Mouse (Mus musculus) neural tube, embryonic 15.5 days (tissue): ENCODE results near the gene E330017A01Rik. TPM values are rescaled to one million over a fixed set of nuclear protein-coding genes. Genes with fewer than 3 reads are reported as not detected.

Experiments
- ATAC-seq: fragments of 200-750 bp; cut with Nextera tagmentation; 2 replicates; pipeline ENCODE4 v1.8.0; 2017; ENCODE audit warnings: mild to moderate bottlenecking, moderate TSS enrichment, moderate library complexity; ENCODE audit not compliant: low FRiP score
- H3K27ac ChIP-seq: fragments of 300-500 bp; sonication (generic); replicated peaks from 2 replicates; pipeline ENCODE4 v1.5.1; 2015; ENCODE audit warnings: mild to moderate bottlenecking, inconsistent platforms
- H3K27me3 ChIP-seq: fragments of 300-500 bp; sonication (generic); replicated peaks from 2 replicates; pipeline ENCODE4 v1.6.1; 2015; ENCODE audit warnings: inconsistent platforms
- H3K36me3 ChIP-seq: fragments of 300-500 bp; sonication (generic); 2 replicates; pipeline ENCODE4 v1.6.1; 2015; ENCODE audit warnings: inconsistent platforms
- H3K4me1 ChIP-seq: fragments of 300-500 bp; sonication (generic); 2 replicates; pipeline ENCODE4 v1.6.1; 2015; ENCODE audit warnings: inconsistent platforms
- H3K4me2 ChIP-seq: fragments of 300-500 bp; sonication (generic); 2 replicates; pipeline ENCODE4 v1.6.1; 2015; ENCODE audit warnings: inconsistent platforms, mild to moderate bottlenecking, moderate library complexity
- H3K4me3 ChIP-seq: fragments of 300-500 bp; sonication (generic); replicated peaks from 2 replicates; pipeline ENCODE4 v1.5.1; 2015; ENCODE audit warnings: mild to moderate bottlenecking, inconsistent platforms
- H3K9ac ChIP-seq: fragments of 300-500 bp; sonication (generic); replicated peaks from 2 replicates; pipeline ENCODE4 v1.6.1; 2015; ENCODE audit warnings: mild to moderate bottlenecking, inconsistent platforms
- H3K9me3 ChIP-seq: fragments of 300-500 bp; sonication (generic); replicated peaks from 2 replicates; pipeline ENCODE4 v1.6.1; 2016; ENCODE audit warnings: inconsistent platforms
- WGBS: fragments of 180-500 bp; shearing (Covaris S2); methylation state at CpG from one replicate; pipeline ENCODE4 v1.1.7; 2015; ENCODE audit warnings: mixed read lengths; 5-methylcytosine and 5-hydroxymethylcytosine counted together
- polyA plus RNA-seq: library from polyadenylated mRNA; unstranded; fragments of >200 nt; fragmentation: Nextera tagmentation; extraction: Ambion mirVana; gene quantifications from 2 replicates; pipeline ENCODE4 v1.2.1, GENCODE M21; 2015

Gene E330017A01Rik
- polyA plus RNA-seq, 1 experiment from 2014 or later: not detected

DNA sequence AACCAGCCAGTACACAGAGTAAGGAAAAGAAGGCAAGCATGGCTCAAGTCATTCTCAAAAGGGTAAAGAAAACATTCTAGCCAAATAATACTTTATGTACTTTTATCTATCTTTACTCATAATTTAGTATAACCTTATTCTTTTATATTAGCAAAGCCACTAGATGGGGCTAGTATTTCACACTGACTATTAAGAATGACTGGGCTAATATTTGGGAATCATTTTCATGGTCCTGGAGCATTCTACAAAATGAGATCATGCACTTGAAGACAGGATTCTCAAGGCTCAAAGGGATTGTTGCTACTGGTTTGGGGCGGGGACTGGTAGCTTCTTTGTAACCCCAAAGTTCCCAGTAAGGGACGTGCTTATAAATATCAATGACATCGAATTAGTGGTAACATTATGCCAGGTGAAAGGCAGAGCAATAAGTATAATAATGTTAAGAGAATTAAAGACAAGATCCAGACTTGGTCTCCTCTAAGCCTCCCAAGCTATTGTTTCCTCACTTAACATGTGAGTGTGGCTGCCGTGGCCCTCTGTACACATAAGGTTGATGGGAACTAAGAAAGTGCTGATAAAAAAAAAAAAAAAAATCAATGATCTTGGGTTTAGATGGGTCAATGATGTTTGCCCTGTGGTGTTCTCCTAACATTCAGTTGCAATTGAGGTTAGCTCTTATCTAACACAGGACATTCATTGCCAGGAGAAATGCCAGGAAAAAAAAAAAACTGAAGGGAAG is 10.8 kb downstream of the E330017A01Rik start:
- Histone ChIP-seq H3K4me3 (no peak overlapping the region), H3K27me3 (no peaks in the 10 kb centered on the region), H3K4me1 (no peaks in the 10 kb centered on the region), H3K9me3 (no peaks in the 10 kb centered on the region), H3K27ac (no peak overlapping the region), H3K36me3 (no peaks in the 10 kb centered on the region), H3K4me2 (no peak overlapping the region), H3K9ac (no peak overlapping the region)
- no peak for ATAC-seq
- 91% methylated on average over 4 of the region's 4 CpGs for WGBS

DNA sequence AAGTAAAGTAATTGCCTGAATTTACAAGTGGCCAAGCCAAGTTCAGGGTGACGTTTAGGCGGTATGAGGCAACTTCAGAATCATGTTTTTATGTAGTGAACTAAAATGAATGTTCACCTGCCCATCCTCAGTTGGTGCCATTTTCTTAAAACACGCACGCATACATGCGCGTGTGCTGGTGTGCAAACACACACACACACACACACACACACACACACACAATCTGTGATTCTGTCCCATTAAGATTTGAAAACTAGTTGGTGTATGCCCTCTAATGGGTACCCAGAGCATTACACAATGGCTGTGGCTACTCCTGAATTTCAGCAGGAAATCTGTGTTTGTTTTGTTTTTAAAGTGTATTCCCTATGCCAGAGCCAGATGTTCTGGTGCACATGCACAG is 14.6 kb downstream of the E330017A01Rik start:
- ATAC-seq: no peak
- WGBS: 90% methylated on average over 6 of the region's 6 CpGs
- Histone ChIP-seq H3K9ac (no peak overlapping the region), H3K27ac (no peak overlapping the region), H3K36me3 (no peaks in the 10 kb centered on the region), H3K9me3 (no peaks in the 10 kb centered on the region), H3K27me3 (no peaks in the 10 kb centered on the region), H3K4me3 (no peak overlapping the region), H3K4me2 (no peak overlapping the region), H3K4me1 (no peaks in the 10 kb centered on the region)

DNA sequence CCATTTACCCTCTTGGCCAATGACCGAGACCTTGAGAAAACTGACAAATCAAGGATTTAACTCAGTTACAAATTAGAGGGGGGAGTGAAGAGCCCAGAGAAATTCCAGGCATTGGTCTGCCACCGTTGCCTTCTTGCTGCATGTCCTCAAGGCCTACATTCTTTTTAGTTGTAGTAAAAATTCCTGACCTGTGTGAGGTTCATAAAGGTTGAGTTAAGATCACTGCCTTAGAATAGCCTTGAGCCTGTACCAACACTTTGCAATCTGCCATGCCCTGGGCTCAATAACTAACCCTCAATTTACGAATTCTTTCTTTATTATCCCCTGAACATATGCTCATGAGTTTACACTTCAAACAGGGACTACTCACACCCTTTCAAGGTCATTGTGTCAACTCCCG is 15.4 kb downstream of the E330017A01Rik start:
- Histone ChIP-seq H3K4me2 (no peak overlapping the region), H3K36me3 (no peaks in the 10 kb centered on the region), H3K27me3 (no peaks in the 10 kb centered on the region), H3K27ac (no peak overlapping the region), H3K9ac (no peak overlapping the region), H3K9me3 (no peaks in the 10 kb centered on the region), H3K4me1 (no peaks in the 10 kb centered on the region), H3K4me3 (no peak overlapping the region)
- 70% methylated on average over 4 of the region's 4 CpGs for WGBS
- no peak for ATAC-seq

DNA sequence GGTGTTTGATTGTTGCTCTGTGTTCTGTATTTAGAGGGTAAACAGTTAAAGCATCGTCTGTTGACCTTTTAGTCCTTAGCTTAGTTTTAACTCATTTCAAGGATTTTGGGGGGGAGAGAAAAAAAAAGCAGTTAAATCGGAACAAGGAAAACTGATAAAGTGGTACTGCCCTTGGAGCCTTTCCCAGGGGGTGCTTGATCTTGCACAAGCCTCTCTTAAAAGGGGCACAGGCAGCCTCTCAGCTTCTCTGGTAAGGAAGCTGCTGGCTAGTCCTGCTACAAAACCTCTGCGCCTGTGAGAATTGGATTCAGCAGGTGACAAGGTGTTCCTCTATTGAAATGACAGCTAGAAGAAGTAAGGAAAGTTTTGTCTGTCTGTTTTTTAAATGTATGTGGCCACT is 16.2 kb downstream of the E330017A01Rik start:
- Histone ChIP-seq H3K4me3 (no peak overlapping the region), H3K36me3 (no peaks in the 10 kb centered on the region), H3K4me1 (no peaks in the 10 kb centered on the region), H3K4me2 (no peak overlapping the region), H3K9ac (no peak overlapping the region), H3K27ac (no peak overlapping the region), H3K27me3 (no peaks in the 10 kb centered on the region), H3K9me3 (no peaks in the 10 kb centered on the region)
- ATAC-seq: no peak
- 91% methylated on average over 3 of the region's 3 CpGs for WGBS

DNA sequence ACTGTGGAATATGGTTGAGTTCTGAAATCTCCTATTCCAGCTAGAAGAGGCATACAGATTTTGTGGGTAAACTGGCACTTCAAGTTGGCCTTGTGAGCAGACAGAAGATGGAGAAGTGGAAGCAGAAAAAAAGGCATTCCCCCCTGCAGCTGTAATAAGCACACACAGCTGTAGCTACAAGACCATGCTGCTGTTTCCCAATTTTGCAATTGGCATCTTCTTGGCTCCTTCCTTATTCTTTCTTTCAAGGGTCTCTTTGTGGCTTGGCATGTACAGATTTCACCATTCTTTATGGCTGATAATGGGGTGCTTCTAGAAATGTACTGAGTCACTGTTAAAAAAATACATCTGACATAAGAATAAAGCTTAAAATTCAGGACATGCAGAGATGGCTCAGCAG is 21.2 kb downstream of the E330017A01Rik start:
- no peak for ATAC-seq
- H3K9me3 ChIP-seq: no peaks in the 10 kb centered on the region
- no peaks in the 10 kb centered on the region for H3K4me1 ChIP-seq
- no peak overlapping the region for H3K4me3 ChIP-seq
- no peaks in the 10 kb centered on the region for H3K36me3 ChIP-seq
- no peak overlapping the region for H3K9ac ChIP-seq
- no peak overlapping the region for H3K4me2 ChIP-seq
- no peaks in the 10 kb centered on the region for H3K27me3 ChIP-seq
- no peak overlapping the region for H3K27ac ChIP-seq

DNA sequence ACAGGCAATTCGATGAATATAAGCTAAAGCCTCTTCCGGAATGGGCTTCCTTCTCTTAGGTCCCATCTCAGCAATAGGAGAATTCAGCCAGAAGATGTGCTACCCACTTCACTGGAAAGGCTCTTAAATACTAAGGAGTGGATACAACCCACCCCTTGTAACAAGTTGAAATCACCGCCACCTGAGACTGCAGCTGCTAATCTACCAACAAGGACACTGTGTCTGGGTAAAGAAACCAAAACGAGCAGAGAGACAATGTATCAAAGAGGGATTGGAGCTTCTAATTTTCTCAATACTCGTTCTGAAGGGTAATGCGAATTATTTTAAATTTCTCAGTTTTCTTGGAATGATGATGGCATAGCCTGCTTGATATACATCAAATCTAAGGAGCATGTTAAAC is 21.7 kb downstream of the E330017A01Rik start, which contains the start of gene Gm813:
Gm813 (minus strand) TSS at position 101 of the 400 bp plus-strand sequence.
- Histone ChIP-seq H3K36me3 (no peaks in the 10 kb centered on the region), H3K9ac (no peak within 1 kb of the TSS), H3K4me1 (no peaks in the 10 kb centered on the region), H3K27ac (no peak within 1 kb of the TSS), H3K4me2 (no peak within 1 kb of the TSS), H3K4me3 (no peak within 1 kb of the TSS), H3K9me3 (no peaks in the 10 kb centered on the region), H3K27me3 (no peaks in the 10 kb centered on the region)
- no peak for ATAC-seq
- 91% methylated on average over 6 of the region's 6 CpGs for WGBS

DNA sequence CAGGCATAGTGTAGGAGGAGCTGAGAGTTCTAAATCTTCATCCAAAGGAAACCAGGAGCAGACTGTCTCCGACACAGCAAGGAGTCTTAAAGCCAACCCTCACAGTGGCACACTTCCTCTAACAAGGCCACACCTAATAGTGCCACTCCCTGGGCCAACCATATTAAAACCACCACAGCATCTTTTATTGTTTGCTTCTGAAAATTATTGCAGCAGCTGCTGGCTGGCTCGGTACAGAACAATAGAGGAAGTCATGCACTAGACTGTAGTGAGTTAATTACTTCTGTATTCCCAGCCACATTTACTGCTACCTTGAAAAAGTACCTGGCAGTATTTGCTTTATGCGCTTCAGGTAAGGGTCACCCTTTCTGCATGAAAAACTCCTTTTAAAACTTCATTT is 25.6 kb downstream of the E330017A01Rik start:
- 63% methylated on average over 3 of the region's 3 CpGs for WGBS
- H3K9me3 ChIP-seq: no peaks in the 10 kb centered on the region
- no peaks in the 10 kb centered on the region for H3K27me3 ChIP-seq
- H3K27ac ChIP-seq: no peak overlapping the region
- H3K4me2 ChIP-seq: no peak overlapping the region
- no peak overlapping the region for H3K4me3 ChIP-seq
- ATAC-seq: no peak
- no peaks in the 10 kb centered on the region for H3K4me1 ChIP-seq
- no peaks in the 10 kb centered on the region for H3K36me3 ChIP-seq
- H3K9ac ChIP-seq: no peak overlapping the region

DNA sequence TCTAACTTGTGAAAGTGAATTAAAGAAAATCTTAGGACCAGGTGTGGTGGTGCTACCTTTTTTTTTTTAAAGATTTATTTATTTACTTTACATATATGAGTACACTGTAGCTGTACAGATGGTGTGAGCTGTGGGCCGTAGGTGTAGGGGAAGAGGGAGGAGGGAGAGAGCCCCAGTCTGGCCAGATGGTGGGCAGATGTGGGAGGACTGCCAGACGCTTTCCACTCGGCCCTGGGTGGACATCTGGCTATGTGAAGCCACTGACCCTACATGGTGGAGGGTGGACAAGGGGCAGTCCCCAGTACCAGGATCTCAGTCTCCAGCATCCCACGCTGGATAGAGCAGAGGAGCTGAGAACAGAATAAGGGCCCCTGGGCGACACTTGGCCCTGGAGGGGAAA is 31.4 kb downstream of the E330017A01Rik start:
- Histone ChIP-seq H3K4me2 (no peak overlapping the region), H3K4me1 (no peaks in the 10 kb centered on the region), H3K27me3 (no peaks in the 10 kb centered on the region), H3K9ac (no peak overlapping the region), H3K9me3 (no peaks in the 10 kb centered on the region), H3K4me3 (no peak overlapping the region), H3K27ac (no peak overlapping the region), H3K36me3 (no peaks in the 10 kb centered on the region)
- no peak for ATAC-seq
- 80% methylated on average over 5 of the region's 5 CpGs for WGBS

DNA sequence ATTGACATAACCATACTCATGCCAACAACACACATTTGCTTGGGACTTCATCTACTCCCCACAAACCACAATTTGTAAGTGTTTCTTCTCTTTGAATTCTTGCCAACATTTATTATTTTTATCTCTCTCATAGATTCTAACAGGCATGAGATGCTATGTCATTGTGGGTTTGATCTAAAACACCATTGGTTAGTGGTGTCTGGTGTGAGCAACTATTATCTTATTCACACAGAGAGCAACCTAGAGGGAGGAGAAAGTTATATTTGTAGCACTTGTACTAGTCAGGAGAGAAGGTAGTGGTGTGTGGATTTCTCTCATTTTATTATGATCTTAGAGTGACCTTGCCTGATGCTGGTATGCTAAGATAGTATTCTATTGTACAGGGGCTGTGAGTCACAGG is 33.9 kb downstream of the E330017A01Rik start:
- H3K36me3 ChIP-seq: no peaks in the 10 kb centered on the region
- no peaks in the 10 kb centered on the region for H3K27me3 ChIP-seq
- no peak overlapping the region for H3K4me3 ChIP-seq
- H3K27ac ChIP-seq: no peak overlapping the region
- no peak overlapping the region for H3K4me2 ChIP-seq
- no peak overlapping the region for H3K9ac ChIP-seq
- no peaks in the 10 kb centered on the region for H3K4me1 ChIP-seq
- no peak for ATAC-seq
- H3K9me3 ChIP-seq: no peaks in the 10 kb centered on the region

DNA sequence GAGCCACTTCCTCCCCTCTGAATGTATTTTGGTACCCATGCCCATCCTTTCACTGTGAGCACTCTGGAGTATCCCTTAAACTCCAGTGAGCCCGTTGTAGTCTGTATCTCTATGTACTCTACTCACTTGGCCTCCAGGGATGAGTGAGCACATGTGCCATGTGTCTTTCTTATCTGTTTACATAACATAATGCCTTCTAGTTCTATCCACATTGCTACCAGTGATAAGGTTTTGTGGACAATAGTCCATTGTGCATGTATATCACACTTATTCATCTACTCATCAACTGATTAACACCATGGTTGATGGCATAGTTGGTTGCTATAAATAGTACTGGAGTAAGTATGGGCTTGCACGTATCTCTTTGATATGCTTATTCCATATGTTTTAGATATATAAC is 34.7 kb downstream of the E330017A01Rik start:
- Histone ChIP-seq H3K4me3 (no peak overlapping the region), H3K9me3 (no peaks in the 10 kb centered on the region), H3K4me2 (no peak overlapping the region), H3K36me3 (no peaks in the 10 kb centered on the region), H3K27ac (no peak overlapping the region), H3K27me3 (no peaks in the 10 kb centered on the region), H3K4me1 (no peaks in the 10 kb centered on the region), H3K9ac (no peak overlapping the region)
- WGBS: 97% methylated on average over 2 of the region's 2 CpGs
- no peak for ATAC-seq

DNA sequence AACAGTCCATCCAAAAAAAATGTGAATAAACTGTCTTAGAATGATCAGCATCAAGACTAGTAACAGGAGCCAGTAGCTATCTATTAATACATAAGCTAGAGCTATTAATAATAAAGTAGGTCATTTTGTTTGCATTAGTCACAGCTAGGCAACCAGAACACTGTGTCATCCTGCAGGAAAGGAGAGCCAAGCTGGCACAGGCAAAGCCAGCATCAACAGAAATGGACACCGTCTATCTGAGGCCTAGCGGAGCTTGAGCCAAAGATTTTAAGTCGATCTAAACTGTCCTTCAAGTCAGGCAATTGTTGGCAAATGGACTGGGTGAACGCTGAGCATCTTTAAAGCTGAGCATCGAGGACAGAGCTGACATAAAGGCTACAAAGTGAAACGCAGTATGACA is 37.7 kb downstream of the E330017A01Rik start:
- no peak overlapping the region for H3K4me3 ChIP-seq
- H3K27ac ChIP-seq: no peak overlapping the region
- H3K27me3 ChIP-seq: no peaks in the 10 kb centered on the region
- ATAC-seq: no peak
- H3K4me1 ChIP-seq: no peaks in the 10 kb centered on the region
- H3K4me2 ChIP-seq: no peak overlapping the region
- no peak overlapping the region for H3K9ac ChIP-seq
- no peaks in the 10 kb centered on the region for H3K36me3 ChIP-seq
- 91% methylated on average over 6 of the region's 6 CpGs for whole genome bisulfite sequencing
- H3K9me3 ChIP-seq: no peaks in the 10 kb centered on the region

DNA sequence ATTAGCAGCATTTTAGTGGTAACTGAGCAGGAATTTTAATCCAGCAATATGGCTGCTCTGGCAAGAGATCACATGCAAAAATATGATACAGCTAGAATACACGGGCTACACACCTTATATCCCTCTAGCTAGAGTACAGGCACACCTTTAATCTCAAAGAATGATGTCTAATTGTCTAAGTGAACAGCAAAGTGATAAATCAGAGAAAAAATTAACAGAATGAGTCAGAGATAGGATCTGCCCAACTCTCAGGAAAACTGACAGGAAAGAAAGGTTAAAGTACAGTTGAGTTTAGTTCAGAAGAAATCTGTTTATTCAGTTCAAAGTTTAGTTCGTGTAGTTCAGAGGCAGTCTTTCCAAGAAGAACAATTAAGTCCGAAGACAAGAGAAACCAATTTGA is 47.2 kb downstream of the E330017A01Rik start:
- WGBS: 89% methylated on average over 3 of the region's 3 CpGs
- Histone ChIP-seq H3K4me3 (no peak overlapping the region), H3K27ac (no peak overlapping the region), H3K9ac (no peak overlapping the region), H3K4me1 (no peaks in the 10 kb centered on the region), H3K9me3 (no peaks in the 10 kb centered on the region), H3K36me3 (no peaks in the 10 kb centered on the region), H3K27me3 (no peaks in the 10 kb centered on the region), H3K4me2 (no peak overlapping the region)
- no peak for ATAC-seq

DNA sequence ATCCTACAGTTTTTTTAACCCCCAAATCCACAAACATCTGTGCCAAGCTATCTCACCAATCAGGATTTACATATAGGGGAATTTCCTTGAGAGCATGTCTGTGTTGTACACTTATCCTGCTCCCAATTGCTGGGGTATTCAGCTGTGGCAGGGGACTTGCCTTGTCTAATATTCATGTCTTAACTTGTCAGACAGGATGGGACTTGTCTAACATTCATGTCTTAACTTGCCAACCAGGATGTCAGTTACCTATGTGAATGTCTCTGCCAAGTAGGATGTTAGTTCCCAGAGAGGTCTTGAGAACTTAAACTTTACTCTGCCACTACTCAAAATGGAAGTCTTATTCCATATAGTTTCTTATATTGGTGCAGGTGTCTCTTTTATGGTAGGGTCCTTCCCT is 49.1 kb downstream of the E330017A01Rik start:
- H3K27ac ChIP-seq: no peak overlapping the region
- no peak overlapping the region for H3K4me3 ChIP-seq
- ATAC-seq: no peak
- no peaks in the 10 kb centered on the region for H3K27me3 ChIP-seq
- no peaks in the 10 kb centered on the region for H3K36me3 ChIP-seq
- no peaks in the 10 kb centered on the region for H3K9me3 ChIP-seq
- H3K4me1 ChIP-seq: no peaks in the 10 kb centered on the region
- no peak overlapping the region for H3K9ac ChIP-seq
- H3K4me2 ChIP-seq: no peak overlapping the region
